Mouse (Mus musculus): Measurements from ENCODE around the gene Rnf39.

GRCm38 (mm10) chr17:36930233-36930632 lies 12.5 kb upstream of the Rnf39 start:
- TF ChIP-seq EP300 (optimal IDR thresholded peaks at IDR 0.05) (no peak), CTCF (IDR thresholded peaks at IDR 0.05; ENCODE audit: low read depth) (no peak)
